Mouse (Mus musculus): ENCODE measurements around the gene Lyrm9. TPM values are rescaled to one million over a fixed set of nuclear protein-coding genes. Genes with fewer than 3 reads are reported as not detected.
A peak's percentile ranks its signal among the peaks of the same experiment; 100 is the strongest.

The Lyrm9 gene
- polyA plus RNA-seq, 1 experiment = 18.8 TPM

GRCm38 (mm10) chr11:78887102-78887971 lies 61.0 kb downstream of the Lyrm9 start:
- peak; percentile 95 for DNase-seq (ENCODE audit: low read depth)
- TF ChIP-seq POLR2A (IDR thresholded peaks at IDR 0.05; ENCODE audit: borderline replicate concordance, extremely low read depth, insufficient read depth, insufficient read length, poor library complexity, severe bottlenecking) (no peak), CTCF (IDR thresholded peaks at IDR 0.05; ENCODE audit: borderline replicate concordance, extremely low read depth, insufficient read depth, insufficient read length) (no peak)

GRCm38 (mm10) chr11:78889156-78889555 lies 62.8 kb downstream of the Lyrm9 start:
- TF ChIP-seq POLR2A (IDR thresholded peaks at IDR 0.05; ENCODE audit: borderline replicate concordance, extremely low read depth, insufficient read depth, insufficient read length, poor library complexity, severe bottlenecking) = no peak
- no peak for TF ChIP-seq CTCF (IDR thresholded peaks at IDR 0.05; ENCODE audit: borderline replicate concordance, extremely low read depth, insufficient read depth, insufficient read length)
- DNase-seq (ENCODE audit: low read depth) = no peak

Other genes with a start within 250 kb of the Lyrm9 start
- gene Nlk, start 129.2 kb upstream of the Lyrm9 start, polyA plus RNA-seq (2012; rRNA removed) = 41.0 and 50.6 TPM in 2 replicates
- gene Ccnq, start 74.9 kb upstream of the Lyrm9 start, polyA plus RNA-seq (2012; rRNA removed) = 31.7 and 52.6 TPM in 2 replicates
- gene Nos2, start 94.2 kb downstream of the Lyrm9 start, polyA plus RNA-seq (2012; rRNA removed) = 0.97 and 1.5 TPM in 2 replicates
- 6.1 and 8.8 TPM in 2 replicates for gene Lgals9, start 158.4 kb downstream of the Lyrm9 start, polyA plus RNA-seq (2012; rRNA removed)

Data from brain, embryonic 14.5 days (tissue).